Mouse (Mus musculus): ENCODE measurements around the gene Rrbp1.

Gene Rrbp1

GRCm38 (mm10) chr2:143917622-143918021, 93.4 kb downstream of the Rrbp1 start:
- no peak for DNase-seq (ENCODE audit: low read depth, low spot score)

- no peak for DNase-seq (ENCODE audit: low read depth, low spot score)
Observed at GRCm38 (mm10) chr2:143916229-143916628, 94.8 kb downstream of the Rrbp1 start.

- DNase-seq (ENCODE audit: low read depth, low spot score), result no peak
Observed at GRCm38 (mm10) chr2:143915600-143916135, 95.4 kb downstream of the Rrbp1 start.

- peak; percentile 91 for DNase-seq (ENCODE audit: low read depth, low spot score)
Observed at GRCm38 (mm10) chr2:143914760-143915599, 96.1 kb downstream of the Rrbp1 start, which contains the start of gene Dstn. TSS of gene Dstn (plus strand) at chr2:143915320.

- DNase-seq (ENCODE audit: low read depth, low spot score), result no peak
Observed at GRCm38 (mm10) chr2:143914221-143914620, 96.8 kb downstream of the Rrbp1 start.

- no peak for DNase-seq (ENCODE audit: low read depth, low spot score)
Observed at GRCm38 (mm10) chr2:143912199-143912598, 98.9 kb downstream of the Rrbp1 start.

GRCm38 (mm10) chr2:143909230-143909629, 101.8 kb downstream of the Rrbp1 start:
- no peak for DNase-seq (ENCODE audit: low read depth, low spot score)

GRCm38 (mm10) chr2:143904896-143905295, 106.2 kb downstream of the Rrbp1 start:
- DNase-seq (ENCODE audit: low read depth, low spot score), result no peak

GRCm38 (mm10) chr2:143903376-143904045, 107.6 kb downstream of the Rrbp1 start:
- DNase-seq (ENCODE audit: low read depth, low spot score), result no peak

GRCm38 (mm10) chr2:143900821-143901351, 110.2 kb downstream of the Rrbp1 start:
- DNase-seq (ENCODE audit: low read depth, low spot score), result no peak

GRCm38 (mm10) chr2:143899470-143900220, 111.4 kb downstream of the Rrbp1 start:
- no peak for DNase-seq (ENCODE audit: low read depth, low spot score)
